Mouse (Mus musculus) lung, postnatal 25 days (tissue): Measurements from ENCODE around the gene Gfi1.

Experiments
- DNase-seq: peaks from one replicate; pipeline ENCODE4 v3.0.0; 2022; ENCODE audit warnings: low spot score

Gfi1 gene

DNA sequence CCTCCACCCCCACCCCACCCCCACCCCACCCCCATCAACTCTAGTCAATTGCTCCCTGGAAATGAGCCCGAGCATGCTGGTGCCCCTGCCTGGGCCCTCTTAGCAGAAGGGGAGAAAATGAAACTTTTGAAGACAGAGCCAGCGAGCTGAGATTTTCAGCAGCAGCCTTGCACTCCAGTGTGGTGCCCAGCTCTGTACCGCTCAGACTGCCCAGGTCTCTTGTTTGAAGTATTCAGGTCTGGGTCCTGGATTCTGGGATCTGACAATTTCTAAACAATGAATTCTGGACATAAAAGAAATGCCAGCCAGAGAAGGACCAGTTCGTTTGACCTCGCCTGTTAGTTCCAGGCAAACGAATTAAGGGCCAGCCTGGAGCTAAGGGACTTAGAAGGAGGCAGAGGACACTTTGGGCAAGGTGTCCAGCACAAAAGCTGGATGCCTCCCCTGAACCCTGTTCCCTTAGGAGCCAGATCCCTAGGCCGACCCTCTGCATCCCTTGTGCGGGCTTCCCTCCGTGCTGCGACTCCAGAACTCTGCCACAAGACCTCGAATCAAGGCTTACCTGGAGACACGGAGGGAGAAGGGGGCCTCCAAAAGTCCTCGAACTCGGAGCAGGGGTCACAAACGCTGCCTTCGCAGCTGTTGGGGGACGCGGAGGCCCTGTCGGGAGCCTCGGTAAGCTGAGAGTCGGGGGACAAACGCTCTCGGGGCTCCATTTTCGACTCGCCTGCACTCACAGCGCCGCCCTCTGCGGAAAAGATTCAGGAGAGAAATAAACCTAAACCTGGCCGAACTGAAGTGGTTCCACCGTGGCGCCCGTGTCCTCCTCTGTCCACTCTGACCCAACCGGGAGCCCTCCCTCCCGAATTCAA is 2.9 kb downstream of the Gfi1 start:
- DNase-seq: no peak

DNA sequence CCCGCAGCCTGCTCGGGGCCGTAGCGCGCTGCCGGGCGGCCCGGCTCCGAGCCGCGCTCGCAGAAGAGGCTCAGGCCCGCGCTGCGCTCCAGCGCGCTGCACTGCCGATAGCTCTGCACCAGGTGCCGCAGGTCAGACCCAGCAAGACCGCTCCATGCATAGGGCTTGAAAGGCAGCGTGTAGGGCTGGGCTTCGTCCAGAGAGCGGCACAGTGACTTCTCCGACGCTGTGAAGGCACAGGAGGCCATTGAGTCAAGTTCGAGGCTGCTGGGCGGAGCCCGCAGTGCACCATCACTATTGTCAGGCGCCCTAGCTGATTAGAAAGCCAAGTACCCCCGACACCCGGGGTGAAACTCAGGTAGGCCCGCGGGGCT is 4.2 kb downstream of the Gfi1 start:
- DNase-seq: no peak

DNA sequence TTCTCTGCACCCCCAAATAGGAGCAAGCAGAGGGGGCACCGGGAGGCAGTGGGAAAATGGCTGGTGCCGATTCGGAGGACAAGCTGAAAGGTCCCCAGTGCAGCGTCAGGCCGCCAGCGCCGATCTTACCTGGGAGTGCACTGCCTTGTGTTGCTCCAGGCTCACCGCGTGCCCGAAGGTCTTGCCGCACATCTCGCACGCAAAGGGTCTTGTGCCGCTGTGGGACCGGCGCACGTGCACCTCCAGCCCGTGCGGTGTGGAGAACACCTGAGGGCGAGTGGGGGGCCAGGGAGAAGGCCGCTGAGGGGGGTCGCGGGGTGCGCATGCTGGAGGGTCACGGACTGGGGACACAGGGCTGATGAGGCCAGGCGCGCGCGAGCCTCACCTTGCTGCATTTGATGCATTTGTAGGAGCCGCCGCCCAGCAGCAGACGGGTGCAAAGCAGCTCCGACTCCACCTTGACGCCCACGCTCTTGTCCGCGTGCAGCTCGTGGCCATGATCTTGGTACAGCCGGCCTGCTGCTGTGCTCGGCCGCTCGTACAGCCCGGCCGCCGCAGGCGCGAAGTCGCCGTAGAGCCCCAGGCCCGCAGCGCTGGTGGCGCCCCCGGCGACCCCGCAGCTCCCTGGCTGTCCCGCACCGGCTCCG is 4.7 kb downstream of the Gfi1 start:
- no peak for DNase-seq

DNA sequence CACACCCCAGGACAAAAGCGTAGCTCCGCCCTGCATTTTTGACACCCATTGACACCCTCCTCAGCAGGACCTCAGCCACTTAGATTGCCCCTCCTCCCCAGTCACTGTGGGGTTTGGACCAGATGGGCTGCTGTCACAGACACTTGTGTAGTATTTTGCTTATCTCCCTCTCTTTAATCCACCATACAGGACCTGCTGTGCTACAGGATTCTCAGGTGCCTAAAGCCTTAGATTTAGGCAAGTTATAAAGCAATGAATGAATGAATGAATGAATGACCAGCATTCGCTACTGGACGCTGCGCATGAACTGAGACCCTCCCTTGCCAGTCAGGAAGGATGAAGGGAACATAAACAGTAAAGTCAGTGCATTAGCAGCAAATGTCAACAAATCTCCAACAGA is 5.3 kb downstream of the Gfi1 start:
- DNase-seq: no peak

DNA sequence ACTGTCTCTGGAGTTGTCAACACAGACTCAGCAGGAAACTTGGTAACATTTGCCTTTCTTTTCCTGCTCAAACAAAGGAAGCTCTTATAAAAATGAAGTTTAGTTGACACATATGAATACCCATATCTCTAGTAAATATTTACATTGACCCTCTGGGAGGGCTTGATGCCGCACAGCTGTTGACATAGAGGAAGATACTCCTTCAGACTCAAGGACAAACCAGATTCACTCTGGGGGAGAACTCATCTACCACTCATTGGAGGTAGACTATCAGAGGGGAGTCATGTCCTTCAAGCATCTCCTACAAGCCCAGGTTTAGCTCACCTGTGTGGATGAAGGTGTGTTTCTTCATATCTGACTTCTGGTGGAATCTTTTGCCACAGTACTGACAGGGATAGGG is 6.0 kb downstream of the Gfi1 start:
- no peak for DNase-seq

DNA sequence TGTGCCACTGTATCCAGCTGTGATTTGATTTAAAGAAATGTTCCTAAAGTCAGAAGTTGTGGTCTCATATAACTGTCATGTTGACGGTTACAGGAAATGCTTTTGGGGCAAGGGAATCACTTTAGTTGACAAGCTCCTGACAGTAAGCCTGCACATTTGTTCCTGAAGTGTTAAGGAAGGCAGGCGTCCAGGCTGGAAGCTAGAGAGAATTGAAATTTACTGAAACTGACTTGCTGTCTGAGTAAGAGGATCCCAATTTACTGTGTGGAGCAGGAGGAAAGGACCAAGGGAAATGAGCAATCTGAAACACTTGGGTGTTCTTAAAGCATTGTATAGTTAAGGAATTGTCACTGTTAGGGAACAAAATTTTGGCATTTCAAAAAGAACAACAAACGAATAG is 6.6 kb downstream of the Gfi1 start:
- DNase-seq: no peak

DNA sequence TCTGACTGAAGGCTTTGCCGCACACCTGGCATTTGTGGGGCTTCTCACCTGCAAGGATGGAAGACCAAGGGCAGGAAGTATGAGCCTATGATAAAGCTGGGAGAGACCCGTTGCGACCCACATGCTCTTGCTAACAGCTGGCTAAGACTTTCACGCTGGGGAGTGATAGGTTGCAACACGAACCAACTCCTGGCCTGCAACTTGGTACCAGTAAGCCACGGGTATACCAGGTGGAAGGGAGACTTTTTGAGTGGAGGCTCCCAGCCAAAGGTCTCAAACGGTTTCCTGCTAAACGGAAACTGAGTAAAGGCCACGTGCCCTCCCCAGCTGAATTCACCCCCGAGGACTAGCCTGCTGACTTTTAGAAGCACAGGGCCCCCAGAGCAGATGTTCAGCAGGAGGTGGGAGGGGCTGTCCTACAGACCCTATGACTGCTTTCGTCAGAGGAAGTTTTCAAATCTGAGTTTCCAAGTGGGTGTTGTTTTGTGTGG is 7.9 kb downstream of the Gfi1 start:
- no peak for DNase-seq

DNA sequence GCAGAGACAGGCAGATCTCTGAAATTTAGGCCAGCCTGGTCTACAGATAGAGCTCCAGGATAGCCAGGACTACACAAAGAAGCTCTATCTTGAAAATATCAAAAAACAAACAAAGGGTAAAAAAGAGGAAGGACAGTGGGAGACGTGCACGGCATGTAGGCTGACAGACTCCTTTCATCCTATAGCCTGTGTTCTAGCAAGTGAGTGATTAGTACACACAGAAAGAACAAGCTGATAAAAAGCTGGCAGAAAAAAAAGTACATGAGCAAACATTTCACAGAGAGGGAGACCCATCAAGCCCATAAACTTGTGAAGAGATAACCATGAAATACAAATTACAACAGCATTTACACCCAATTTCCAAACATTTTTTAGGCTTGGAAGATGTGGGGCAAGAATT is 14.1 kb downstream of the Gfi1 start:
- DNase-seq: no peak

DNA sequence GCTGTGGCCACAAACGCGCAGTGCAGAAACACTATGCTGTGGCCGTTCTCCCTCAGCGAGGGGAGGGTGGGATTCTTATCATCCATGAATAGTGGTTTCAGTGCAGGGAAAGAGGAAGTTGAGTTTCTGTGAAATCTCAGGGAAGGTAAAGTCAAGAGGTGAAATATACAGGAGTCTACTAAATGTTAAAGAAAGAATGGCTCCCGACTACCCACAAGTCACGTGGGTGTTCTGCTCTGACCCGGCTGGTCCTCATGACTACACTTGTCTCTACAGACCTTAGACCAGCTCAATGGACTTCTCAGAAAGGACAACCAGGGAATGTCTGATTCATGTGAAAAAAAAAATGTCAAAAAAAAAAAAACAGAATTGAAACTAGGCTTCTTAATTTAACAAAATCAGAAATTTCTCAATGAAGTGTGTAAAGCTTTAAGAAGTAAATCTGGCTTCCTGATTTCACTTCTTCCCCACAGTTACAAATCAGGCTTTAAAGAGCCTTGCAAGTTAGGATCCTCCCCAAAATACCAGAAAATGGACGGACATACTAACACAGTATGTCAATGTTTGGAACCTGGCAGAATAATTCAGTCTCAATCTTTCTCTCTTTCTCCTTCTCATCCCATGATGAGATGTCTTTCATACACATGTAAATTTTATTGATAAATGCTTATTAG is 17.6 kb downstream of the Gfi1 start:
- DNase-seq: no peak

DNA sequence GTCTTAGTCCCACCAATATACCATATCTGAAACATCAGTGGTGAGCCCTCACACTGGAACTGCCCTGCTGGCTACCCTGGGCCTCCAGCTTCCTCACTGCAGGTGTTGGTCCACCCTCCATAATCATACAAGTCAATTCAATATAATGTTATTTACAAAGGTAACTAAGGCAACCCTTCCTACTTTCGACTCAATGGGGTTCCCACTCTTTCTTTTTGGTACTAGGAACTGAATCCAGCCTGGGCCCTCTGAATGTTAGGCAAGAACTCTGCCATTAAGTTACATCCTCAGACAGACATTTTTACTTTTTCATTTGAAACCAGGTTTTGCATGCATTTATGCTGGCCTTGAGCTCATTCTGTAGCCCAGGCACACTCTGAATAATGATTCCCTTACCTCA is 19.6 kb downstream of the Gfi1 start:
- DNase-seq: no peak

DNA sequence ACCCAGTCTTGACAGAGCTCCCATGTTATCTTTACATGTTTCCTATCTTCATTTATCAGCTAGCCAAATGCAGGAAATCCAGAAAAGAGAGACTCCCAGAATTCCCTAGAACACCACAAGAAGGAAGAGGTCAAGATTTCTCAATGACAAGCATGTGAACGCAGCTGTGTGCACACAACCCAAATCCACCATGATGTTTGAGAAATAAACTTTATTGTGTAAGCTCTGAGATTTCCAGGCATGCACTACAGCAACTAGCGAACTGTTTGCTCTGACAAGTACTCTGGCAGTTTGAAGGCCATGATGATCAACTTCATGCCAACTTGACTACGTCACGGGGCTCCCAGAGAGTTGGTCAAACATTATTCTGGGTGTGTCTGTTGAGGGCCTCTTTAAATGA is 20.1 kb downstream of the Gfi1 start:
- DNase-seq: peak; percentile 49

DNA sequence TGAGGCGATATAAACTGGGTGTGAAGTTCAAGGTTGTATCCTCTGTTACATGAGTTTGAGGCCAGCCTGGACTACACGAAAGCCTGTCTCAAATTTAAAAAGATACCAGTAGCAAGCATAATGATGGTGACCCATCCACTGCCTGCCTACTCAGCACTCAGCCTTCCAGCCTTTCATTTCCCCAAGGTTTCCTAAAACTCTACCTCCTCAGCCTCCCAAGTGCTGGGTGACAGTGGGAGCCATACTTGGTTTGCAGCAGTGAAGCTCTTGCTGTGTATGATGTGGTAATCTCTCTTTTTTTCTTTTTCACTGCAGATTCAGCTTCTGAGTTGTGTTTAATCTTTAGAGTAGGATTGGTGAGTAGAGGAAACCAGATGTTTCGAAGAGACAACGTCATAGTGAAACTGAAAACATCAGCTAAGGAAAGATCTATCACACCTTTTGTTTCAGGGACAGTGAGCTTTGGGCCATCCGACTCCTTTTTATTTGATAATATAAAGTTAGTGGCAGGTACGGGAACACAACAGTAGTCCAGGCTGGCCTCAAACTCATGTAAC is 22.6 kb downstream of the Gfi1 start:
- DNase-seq: no peak

DNA sequence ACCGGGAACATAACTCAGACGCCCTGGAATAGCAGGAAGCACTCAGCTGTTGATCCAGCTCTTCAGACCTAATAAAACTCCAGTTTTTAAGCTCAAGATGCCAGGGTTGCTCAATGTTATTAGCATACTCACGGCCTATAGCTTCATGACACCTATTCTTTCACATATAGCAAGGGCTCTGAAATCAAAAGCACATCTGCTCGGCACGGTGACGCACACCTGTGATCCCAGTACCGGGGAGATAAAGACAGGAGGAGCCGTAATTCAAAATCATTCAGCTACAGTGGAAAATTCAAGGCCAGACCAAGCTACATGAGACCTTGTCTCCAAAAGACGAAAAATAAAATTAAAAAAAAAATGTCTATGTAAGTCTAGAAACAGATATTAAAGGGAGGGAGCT is 24.2 kb downstream of the Gfi1 start:
- no peak for DNase-seq

DNA sequence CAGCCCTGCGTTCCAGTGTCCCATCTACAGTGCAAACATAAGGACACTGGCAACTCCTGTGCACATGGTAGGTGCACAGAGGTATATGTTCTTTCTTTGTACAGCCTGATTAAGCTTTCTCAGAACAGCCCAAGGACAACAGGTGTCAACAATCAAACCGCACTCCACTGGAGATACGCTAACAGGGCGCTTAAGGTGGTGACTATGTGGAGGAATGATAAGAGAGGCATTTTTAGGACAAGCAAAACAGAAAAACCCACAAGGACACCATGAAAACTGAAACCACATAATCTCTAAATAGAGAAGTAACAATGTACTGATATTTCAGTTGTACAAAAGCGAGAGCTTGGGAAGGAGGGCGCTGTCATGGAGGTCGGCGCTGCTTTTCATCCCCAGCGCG is 25.0 kb downstream of the Gfi1 start:
- DNase-seq: no peak

DNA sequence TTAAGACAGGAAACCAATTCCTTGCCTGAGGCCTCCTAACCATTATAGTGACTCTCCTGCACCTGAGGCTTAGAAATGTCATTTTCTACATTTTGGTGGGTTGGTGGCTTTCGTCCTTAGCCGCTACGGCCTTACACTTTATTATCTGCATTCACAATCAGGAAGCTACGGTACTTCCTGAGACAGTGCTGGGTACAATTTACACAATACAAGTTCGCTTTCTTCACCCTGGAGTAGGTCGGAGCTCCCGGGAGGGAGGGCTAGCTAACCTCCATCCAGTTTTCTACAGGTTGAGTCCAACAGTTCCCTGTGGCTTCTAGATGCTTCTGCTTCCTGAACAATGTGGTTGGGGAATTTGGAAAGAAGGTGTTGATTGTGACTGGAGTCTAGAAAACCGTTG is 26.9 kb downstream of the Gfi1 start:
- no peak for DNase-seq

DNA sequence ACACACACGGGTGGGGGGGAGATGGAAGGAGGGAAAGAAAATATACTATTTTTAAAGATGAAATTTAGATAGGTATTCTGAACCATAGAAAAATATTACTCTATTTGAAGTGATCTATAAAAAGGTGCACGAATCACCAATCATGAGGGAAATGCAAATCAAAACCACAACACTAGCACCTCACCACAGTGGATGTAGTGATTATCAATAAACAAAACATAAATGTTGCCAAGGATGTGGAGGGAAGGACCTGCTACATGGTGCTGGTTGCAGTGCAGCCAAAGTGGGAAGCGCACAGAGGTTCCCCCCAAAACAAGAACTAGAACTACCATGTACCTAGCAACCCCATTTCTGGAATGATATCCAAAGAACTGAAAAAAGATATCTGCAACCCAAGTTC is 30.8 kb downstream of the Gfi1 start:
- no peak for DNase-seq

DNA sequence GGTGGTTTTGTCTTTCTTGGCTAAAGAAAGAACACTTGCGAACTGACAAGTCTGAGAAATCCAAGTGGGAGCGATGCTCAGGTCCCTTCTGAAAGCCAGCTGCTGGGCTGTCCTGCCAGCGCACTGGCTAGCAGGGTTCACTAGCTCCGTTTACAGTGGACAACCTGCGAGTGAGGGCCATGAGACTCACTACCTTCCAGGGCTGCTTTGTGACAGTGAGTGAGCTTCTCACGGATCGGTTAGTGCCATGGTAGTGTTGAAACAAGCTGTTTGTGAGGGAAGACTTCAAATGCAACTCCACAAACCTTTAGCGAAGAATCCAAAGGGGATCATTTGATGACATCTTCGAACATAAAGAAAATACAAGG is 37.4 kb downstream of the Gfi1 start:
- DNase-seq: no peak

DNA sequence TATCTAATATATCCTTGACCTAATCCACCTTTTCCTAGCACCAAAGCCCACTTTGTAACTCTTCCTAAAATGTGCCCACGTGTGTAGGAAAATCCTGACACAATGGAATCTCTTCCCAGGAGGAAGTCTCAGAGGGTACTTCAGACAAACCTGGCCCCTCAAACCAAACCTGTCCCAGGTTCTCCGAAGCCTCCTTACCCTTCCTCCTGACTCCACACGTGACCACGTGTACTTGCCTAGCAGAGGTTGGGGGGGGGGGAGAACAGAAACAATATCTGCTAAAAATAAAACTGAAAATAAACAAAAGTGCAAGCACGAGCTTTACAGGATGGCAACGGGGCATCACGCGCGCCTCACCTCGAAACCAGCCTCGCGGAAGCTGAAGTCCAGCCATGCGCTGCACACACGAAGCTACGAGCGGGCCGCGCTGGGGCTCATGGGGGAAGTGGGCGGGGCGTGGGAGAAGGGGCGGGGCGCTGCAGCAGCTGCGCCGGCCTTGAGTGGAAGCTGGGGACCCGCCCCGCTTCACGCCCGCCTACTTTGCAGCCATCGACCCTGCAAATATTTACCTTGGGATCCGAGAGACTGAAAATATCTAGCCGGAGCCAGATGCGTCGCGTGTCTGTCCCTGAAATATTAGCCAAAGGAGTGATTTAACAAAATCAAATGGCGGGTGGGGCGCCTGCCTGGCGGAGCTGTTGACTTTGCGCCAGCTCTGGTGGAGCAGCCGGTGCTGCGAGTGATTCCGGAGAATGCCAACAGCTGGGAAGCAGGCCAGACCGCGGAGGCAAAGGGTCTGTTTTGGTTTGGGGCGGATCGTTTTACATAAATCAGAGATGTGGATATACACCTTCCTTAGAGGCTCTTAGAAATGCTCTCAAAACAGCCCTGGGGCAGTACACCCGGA is 38.0 kb downstream of the Gfi1 start:
- DNase-seq: peak; percentile 59

DNA sequence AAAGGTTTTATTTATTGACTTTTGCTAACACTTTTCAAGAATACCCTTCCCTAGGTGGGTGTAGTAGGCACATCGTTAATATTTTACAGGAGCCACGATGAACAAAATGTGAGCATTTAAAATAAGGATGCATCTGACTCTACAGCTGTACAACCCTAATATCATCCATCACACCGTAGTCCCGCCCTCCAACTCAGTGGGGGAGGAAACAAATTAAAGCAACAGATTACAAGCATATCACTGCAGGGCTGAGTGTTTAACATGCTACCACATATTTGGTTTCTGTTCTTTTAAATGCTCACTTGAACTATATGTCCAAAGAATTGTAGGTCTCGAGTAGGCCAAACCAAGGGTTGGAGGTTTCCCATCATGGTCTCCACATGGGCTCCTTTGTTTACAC is 38.7 kb downstream of the Gfi1 start:
- DNase-seq: no peak

DNA sequence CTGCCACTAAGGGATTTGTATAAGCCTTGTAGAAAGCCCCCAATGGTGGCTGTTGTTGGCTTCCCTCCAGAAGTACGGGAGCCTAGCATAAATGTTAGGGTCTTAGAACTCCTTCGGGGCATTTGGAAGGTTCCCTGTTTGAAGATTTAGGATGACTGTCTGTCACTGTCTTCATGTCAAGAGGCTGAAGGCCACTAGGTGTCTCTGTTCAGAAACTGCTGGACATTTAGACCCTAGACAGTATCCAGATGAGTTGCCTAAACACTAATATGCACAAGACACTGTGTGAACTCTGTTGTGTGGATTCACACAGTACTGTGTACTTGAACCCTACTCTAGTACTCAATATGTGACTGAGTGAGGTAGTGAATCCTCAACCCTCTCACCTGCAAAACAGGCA is 41.5 kb downstream of the Gfi1 start:
- DNase-seq: no peak

DNA sequence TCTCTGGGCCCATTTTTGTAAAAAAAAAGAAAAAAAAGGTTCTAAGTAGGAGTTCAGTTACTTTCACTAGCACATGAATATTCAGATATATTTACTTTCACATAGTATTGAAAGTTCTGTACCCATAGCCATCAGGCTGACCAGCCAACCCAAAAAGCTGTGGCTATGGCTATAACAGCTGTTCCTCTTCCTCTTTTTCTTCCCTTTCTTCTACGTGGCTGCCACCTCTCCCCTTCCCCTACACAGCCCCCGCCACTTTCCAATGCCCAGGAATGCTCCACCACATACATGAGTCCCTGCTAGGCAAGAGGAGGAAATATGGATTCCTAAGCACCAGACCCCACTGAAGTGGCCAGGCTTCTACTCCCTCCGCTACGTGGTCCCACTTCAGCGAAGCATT is 44.5 kb downstream of the Gfi1 start:
- no peak for DNase-seq

DNA sequence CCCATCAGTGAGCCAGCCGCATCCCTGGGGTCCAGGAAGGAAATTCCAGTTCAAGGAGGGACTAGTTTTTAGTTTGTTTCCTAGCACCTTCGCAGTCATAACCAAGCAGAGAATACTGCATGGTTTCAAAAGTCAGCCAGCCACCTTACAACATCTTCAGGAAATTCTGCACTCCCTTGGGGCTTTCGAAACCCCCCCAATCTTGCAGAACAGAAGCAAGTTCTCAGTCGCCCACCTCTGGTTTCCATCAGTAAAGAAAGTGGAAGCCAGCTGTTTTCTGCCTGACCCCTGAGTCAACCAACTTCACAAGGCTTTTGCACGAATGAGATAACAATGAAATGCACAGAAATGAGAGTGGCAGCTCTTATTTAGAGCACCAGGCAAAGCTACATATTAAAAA is 47.4 kb downstream of the Gfi1 start:
- DNase-seq: no peak
